Mouse (Mus musculus): ENCODE measurements around the gene Ttc34.

DNA sequence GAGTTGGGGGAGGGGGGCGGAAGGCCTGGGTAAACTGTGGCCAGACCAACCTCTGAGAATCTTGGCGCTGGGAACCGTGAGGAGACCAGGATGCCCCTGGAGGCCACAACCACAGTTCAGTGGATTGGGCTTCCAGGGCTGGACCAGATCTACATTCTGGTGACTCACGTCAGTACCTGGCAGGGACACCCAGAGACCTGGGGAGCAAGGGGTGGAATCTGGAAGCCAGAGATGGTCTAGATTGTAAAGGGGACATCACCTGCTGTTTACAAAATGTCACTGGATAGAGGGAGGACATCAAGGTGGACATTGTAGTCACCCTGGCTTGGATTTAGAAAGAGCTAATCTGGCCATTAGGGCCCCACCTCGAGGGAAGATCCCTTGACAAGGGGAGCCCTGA, 58.3 kb downstream of the Ttc34 start:
- TF ChIP-seq CTCF (IDR thresholded peaks at IDR 0.05; ENCODE audit: borderline replicate concordance, control insufficient read depth, extremely low read depth, insufficient read depth, low read length, poor library complexity) (no peak), POLR2A (IDR thresholded peaks at IDR 0.05; ENCODE audit: control insufficient read depth, extremely low read depth, insufficient read depth, low read length, poor library complexity) (no peak)
